Mouse (Mus musculus): ENCODE data around the gene Wfdc10. TPM values are rescaled to one million over a fixed set of nuclear protein-coding genes. Genes with fewer than 3 reads are reported as not detected.

Gene Wfdc10
- polyA plus RNA-seq, 1 experiment from 2014 or later, result not detected

DNA sequence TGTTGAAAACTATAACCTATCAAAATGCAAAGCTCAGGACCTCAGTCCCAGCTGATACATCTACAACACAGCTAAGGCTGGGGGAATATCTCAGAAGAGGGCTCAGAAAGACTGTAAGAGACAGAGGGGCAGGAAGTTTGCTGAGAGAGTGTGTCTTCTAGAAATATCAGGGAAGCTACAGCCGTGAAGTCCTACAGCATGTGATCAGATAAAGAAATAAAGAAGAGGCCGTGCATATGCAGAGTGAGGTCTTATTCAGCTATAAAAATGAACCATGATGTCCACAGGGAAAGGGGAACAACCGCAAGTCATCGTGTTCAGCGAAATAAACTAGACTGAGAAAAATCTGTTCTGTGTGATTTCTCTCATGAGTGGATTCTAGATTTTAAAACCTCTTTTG lies 14.4 kb downstream of the Wfdc10 start:
- Histone ChIP-seq H3K4me2 (replicated peaks) (no peak overlapping the region), H3K9ac (no peak overlapping the region), H3K4me1 (no peaks in the 10 kb centered on the region), H3K4me3 (no peak overlapping the region), H3K9me3 (no peaks in the 10 kb centered on the region), H3K36me3 (no peaks in the 10 kb centered on the region), H3K27ac (no peak overlapping the region), H3K27me3 (no peaks in the 10 kb centered on the region)
- 83% methylated on average over 5 of the region's 5 CpGs for WGBS
- ATAC-seq (ENCODE audit: insufficient number of reproducible peaks, insufficient read depth, low FRiP score, low TSS enrichment), result no peak

DNA sequence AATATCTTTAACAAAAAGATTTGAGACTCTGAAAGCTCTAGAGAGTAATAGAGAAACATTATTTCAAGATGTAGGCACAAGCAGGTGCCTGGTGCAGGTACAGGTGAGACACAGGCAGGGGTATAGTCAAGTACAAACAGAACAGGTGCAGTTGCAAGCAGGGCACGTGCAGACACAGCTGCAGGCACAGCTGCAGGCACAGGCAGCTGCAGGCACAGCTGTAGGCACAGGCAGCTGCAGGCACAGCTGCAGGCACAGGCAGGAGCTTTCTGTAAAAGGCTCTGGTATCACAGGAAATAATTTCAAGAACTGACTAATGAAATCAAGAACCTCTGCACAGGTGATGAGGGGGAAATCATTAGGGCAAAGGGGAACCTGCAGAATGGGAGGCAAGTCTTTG lies 15.1 kb downstream of the Wfdc10 start:
- 16% methylated on average over 1 of the region's 1 CpGs for WGBS
- Histone ChIP-seq H3K4me1 (no peaks in the 10 kb centered on the region), H3K4me2 (replicated peaks) (no peak overlapping the region), H3K27me3 (no peaks in the 10 kb centered on the region), H3K9me3 (no peaks in the 10 kb centered on the region), H3K4me3 (no peak overlapping the region), H3K27ac (no peak overlapping the region), H3K9ac (no peak overlapping the region), H3K36me3 (no peaks in the 10 kb centered on the region)
- ATAC-seq (ENCODE audit: insufficient number of reproducible peaks, insufficient read depth, low FRiP score, low TSS enrichment), result no peak

DNA sequence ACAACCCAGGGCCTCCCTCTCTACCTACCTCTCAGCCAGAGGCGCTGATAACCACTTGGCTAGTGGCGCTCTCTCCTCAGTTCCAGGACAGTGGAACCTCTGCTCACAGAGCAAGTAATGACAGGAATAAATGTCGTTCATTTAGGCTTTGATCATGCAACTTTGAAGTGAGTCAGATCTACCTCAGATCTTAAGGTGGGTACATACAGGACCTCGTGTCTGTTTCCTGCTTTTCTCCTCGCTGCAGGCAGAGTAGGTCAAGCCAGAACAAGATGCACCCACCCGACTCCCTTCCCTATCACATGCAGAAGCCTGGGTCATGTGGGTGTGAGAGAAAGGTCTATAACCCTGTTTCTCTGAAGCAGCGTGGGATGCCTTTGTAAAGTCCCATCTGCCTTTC lies 18.1 kb downstream of the Wfdc10 start, which contains the start of gene Wfdc11:
Gene Wfdc11, minus strand, starts transcription at position 101 of the 400 bp plus-strand sequence.
- Histone ChIP-seq H3K4me3 (no peak within 1 kb of the TSS), H3K36me3 (no peaks in the 10 kb centered on the region), H3K27me3 (no peaks in the 10 kb centered on the region), H3K9me3 (no peaks in the 10 kb centered on the region), H3K4me2 (replicated peaks) (no peak within 1 kb of the TSS), H3K4me1 (no peaks in the 10 kb centered on the region), H3K27ac (no peak within 1 kb of the TSS), H3K9ac (no peak within 1 kb of the TSS)
- WGBS, result 82% methylated on average over 7 of the region's 7 CpGs
- no peak for ATAC-seq (ENCODE audit: insufficient number of reproducible peaks, insufficient read depth, low FRiP score, low TSS enrichment)

GRCm38 (mm10) chr2:164676103-164676502 lies 20.3 kb downstream of the Wfdc10 start:
- H3K9me3 ChIP-seq, result no peaks in the 10 kb centered on the region
- WGBS, result 80% methylated on average over 7 of the region's 7 CpGs
- peaks cover 3% of the 10 kb centered on the region; the same call in 1 of the 2 replicates for H3K4me1 ChIP-seq
- H3K27me3 ChIP-seq, result no peaks in the 10 kb centered on the region
- H3K27ac ChIP-seq, result no peak overlapping the region
- H3K4me3 ChIP-seq, result no peak overlapping the region
- ATAC-seq (ENCODE audit: insufficient number of reproducible peaks, insufficient read depth, low FRiP score, low TSS enrichment), result no peak
- no peak overlapping the region for H3K9ac ChIP-seq
- H3K36me3 ChIP-seq, result no peaks in the 10 kb centered on the region
- H3K4me2 ChIP-seq (replicated peaks), result no peak overlapping the region

GRCm38 (mm10) chr2:164676916-164677685 lies 21.3 kb downstream of the Wfdc10 start:
- Histone ChIP-seq H3K4me2 (replicated peaks) (no peak overlapping the region), H3K9ac (no peak overlapping the region), H3K4me1 (peaks cover 3% of the 10 kb centered on the region; the same call in 1 of the 2 replicates), H3K9me3 (no peaks in the 10 kb centered on the region), H3K36me3 (no peaks in the 10 kb centered on the region), H3K27ac (no peak overlapping the region), H3K27me3 (no peaks in the 10 kb centered on the region), H3K4me3 (no peak overlapping the region)
- 86% methylated on average over 16 of the region's 16 CpGs for WGBS
- no peak for ATAC-seq (ENCODE audit: insufficient number of reproducible peaks, insufficient read depth, low FRiP score, low TSS enrichment)

DNA sequence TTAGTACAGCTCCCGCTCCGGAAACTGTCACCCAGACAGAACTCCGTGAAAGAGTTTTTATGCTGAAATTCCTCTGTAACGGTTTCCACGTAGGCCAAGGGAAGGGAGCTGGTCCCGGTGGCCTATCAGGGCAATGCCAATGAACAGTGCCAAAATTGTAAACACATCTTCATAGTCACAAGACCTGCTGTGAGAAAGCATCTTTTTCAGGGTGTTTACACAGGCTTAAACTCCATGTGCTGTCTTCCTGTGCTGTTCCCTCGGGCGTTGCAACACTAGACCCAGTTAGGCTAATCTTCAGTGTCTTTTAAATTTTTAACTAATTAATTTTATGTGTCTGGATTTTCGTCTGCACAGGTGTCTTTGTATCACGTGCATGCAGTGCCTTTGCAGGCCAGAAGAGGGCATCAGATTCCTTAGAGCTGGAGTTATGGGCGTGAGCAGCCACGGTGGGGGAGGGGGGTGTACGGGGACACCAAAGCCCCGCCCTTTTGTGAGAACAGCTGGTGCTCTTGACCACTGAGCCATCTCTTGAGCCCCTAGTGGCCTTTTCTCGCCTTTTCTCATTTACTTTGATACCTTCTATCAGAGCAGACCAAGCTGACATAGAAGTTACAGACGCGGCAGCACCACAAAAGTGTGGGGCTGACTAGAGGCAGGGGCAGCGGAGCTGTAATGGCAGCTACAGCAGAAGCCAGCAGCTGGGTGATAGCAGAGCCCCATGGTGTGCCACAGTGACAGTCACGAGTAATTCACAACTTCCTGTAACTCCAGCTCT lies 23.2 kb downstream of the Wfdc10 start:
- no peaks in the 10 kb centered on the region for H3K9me3 ChIP-seq
- peaks cover 7% of the 10 kb centered on the region; the same call in 1 of the 2 replicates for H3K4me1 ChIP-seq
- ATAC-seq (ENCODE audit: insufficient number of reproducible peaks, insufficient read depth, low FRiP score, low TSS enrichment), result 0 out of 2 replicates have a peak, but pooled peaks have one; percentile 15
- peak overlapping the region; percentile 49 for H3K4me2 ChIP-seq (replicated peaks)
- no peak overlapping the region for H3K9ac ChIP-seq
- H3K27ac ChIP-seq, result no peak overlapping the region
- H3K36me3 ChIP-seq, result no peaks in the 10 kb centered on the region
- no peaks in the 10 kb centered on the region for H3K27me3 ChIP-seq
- peak overlapping the region; percentile 26 for H3K4me3 ChIP-seq
- 23% methylated on average over 19 of the region's 19 CpGs for WGBS

DNA sequence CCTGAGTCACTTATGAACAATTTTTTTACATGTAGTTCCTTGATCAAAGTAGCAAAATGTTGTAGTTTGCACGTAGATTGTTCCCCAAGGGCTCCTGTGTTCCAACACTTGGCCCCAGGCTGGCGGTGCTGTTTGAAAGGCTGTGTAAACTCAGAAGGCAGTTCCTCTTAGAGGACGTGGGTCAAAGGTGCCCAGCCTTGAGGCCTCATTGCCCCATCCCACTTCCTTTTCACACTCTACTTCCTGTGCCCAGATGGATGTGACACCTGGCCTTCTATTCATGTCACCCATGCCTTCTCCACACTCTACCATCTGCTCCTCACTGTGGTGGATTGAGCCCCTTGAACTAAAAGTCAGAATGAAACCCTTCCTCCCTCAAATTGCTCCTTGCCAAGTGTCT lies 24.1 kb downstream of the Wfdc10 start:
- WGBS, result 19% methylated on average over 3 of the region's 3 CpGs
- no peak overlapping the region for H3K9ac ChIP-seq
- H3K27ac ChIP-seq, result no peak overlapping the region
- H3K27me3 ChIP-seq, result no peaks in the 10 kb centered on the region
- H3K9me3 ChIP-seq, result no peaks in the 10 kb centered on the region
- no peaks in the 10 kb centered on the region for H3K36me3 ChIP-seq
- no peak for ATAC-seq (ENCODE audit: insufficient number of reproducible peaks, insufficient read depth, low FRiP score, low TSS enrichment)
- peaks cover 7% of the 10 kb centered on the region; the same call in 1 of the 2 replicates for H3K4me1 ChIP-seq
- H3K4me2 ChIP-seq (replicated peaks), result no peak overlapping the region
- no peak overlapping the region for H3K4me3 ChIP-seq

GRCm38 (mm10) chr2:164684807-164685206 lies 29.0 kb downstream of the Wfdc10 start, which contains the start of gene Wfdc13:
Gene Wfdc13 (plus strand): TSS chr2:164685107.
- Histone ChIP-seq H3K9me3 (no peaks in the 10 kb centered on the region), H3K36me3 (no peaks in the 10 kb centered on the region), H3K4me3 (no peak within 1 kb of the TSS), H3K27me3 (no peaks in the 10 kb centered on the region), H3K9ac (no peak within 1 kb of the TSS), H3K27ac (no peak within 1 kb of the TSS), H3K4me2 (replicated peaks) (no peak within 1 kb of the TSS), H3K4me1 (0 out of 2 replicates have a peak, but pooled peaks cover 3% of the 10 kb centered on the region)
- 75% methylated on average over 3 of the region's 3 CpGs for WGBS
- ATAC-seq (ENCODE audit: insufficient number of reproducible peaks, insufficient read depth, low FRiP score, low TSS enrichment), result no peak

DNA sequence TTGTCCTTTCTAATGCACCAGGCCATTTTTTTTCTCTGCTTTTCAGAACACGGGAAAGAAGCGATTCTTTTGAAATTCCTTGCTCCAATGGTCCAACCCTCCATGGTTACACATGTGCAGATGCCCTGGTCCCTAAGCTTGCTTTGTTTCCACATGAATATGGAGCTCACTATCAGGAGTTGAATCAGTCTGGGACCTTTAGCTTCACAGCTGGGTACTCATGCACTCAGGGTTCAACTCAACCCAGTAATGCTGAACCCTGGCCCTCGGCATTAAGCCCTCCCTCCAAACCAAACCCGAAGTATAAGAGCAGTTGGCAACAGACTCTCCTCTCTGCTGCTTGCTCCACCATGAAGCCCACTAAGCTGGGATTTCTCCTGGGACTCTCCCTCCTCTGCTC lies 42.4 kb downstream of the Wfdc10 start, which contains the start of gene Spint4:
Gene Spint4, plus strand, starts transcription at position 301 of the 400 bp plus-strand sequence.
- no peak within 1 kb of the TSS for H3K4me3 ChIP-seq
- H3K4me1 ChIP-seq, result no peaks in the 10 kb centered on the region
- H3K4me2 ChIP-seq (replicated peaks), result no peak within 1 kb of the TSS
- H3K27me3 ChIP-seq, result no peaks in the 10 kb centered on the region
- WGBS, result 74% methylated on average over 4 of the region's 4 CpGs
- no peak within 1 kb of the TSS for H3K27ac ChIP-seq
- H3K9me3 ChIP-seq, result no peaks in the 10 kb centered on the region
- no peak for ATAC-seq (ENCODE audit: insufficient number of reproducible peaks, insufficient read depth, low FRiP score, low TSS enrichment)
- no peaks in the 10 kb centered on the region for H3K36me3 ChIP-seq
- H3K9ac ChIP-seq, result no peak within 1 kb of the TSS

GRCm38 (mm10) chr2:164700959-164701358 lies 45.1 kb downstream of the Wfdc10 start:
- Histone ChIP-seq H3K4me1 (no peaks in the 10 kb centered on the region), H3K9me3 (no peaks in the 10 kb centered on the region), H3K9ac (no peak overlapping the region), H3K27me3 (no peaks in the 10 kb centered on the region), H3K27ac (no peak overlapping the region), H3K36me3 (no peaks in the 10 kb centered on the region), H3K4me2 (replicated peaks) (no peak overlapping the region), H3K4me3 (no peak overlapping the region)
- WGBS, result 79% methylated on average over 5 of the region's 5 CpGs
- ATAC-seq (ENCODE audit: insufficient number of reproducible peaks, insufficient read depth, low FRiP score, low TSS enrichment), result no peak

DNA sequence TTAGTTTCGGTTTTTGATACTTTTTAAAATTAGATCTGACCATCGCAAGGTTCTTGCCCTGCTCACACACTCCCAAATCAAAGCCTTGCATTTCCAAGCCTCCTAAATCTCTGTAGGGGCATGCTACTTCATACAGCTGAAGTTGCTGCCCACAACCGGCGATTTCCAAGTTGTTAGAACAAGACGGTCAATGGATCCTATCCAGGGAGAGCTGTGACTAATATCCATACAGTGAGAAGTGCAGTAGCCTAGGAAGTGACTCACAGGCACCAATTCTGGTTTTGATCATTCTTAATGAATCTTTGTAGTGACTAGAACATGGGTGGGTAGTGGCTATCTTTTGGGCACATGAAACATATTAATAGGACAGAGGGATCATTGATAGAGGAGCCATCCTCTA lies 45.9 kb downstream of the Wfdc10 start:
- WGBS, result 94% methylated on average over 5 of the region's 5 CpGs
- no peak overlapping the region for H3K27ac ChIP-seq
- H3K4me1 ChIP-seq, result no peaks in the 10 kb centered on the region
- no peaks in the 10 kb centered on the region for H3K27me3 ChIP-seq
- H3K9ac ChIP-seq, result no peak overlapping the region
- H3K4me3 ChIP-seq, result no peak overlapping the region
- no peak for ATAC-seq (ENCODE audit: insufficient number of reproducible peaks, insufficient read depth, low FRiP score, low TSS enrichment)
- H3K36me3 ChIP-seq, result no peaks in the 10 kb centered on the region
- no peaks in the 10 kb centered on the region for H3K9me3 ChIP-seq
- no peak overlapping the region for H3K4me2 ChIP-seq (replicated peaks)

DNA sequence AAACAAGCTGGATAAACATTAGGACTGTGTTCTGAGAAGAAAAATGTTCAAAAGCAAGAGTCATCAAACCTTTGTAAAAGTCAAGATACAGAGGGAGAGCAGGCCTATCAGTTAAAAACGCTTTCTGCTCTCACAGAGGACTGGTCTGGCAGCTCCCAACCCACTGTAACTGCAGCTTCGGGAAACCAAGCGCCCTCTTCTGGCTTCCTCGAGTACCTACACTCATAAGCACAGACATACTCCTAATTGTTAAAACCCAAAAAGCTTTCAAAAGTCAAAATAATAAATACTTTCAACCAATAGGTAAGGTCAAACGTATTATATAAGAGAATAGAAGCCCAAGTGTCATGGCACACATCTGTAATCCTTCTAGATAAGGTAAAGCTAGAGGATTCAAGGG lies 48.4 kb downstream of the Wfdc10 start:
- no peaks in the 10 kb centered on the region for H3K27me3 ChIP-seq
- ATAC-seq (ENCODE audit: insufficient number of reproducible peaks, insufficient read depth, low FRiP score, low TSS enrichment), result no peak
- H3K36me3 ChIP-seq, result no peaks in the 10 kb centered on the region
- H3K9ac ChIP-seq, result no peak overlapping the region
- no peaks in the 10 kb centered on the region for H3K9me3 ChIP-seq
- 79% methylated on average over 5 of the region's 5 CpGs for WGBS
- H3K4me2 ChIP-seq (replicated peaks), result no peak overlapping the region
- no peak overlapping the region for H3K4me3 ChIP-seq
- H3K4me1 ChIP-seq, result no peaks in the 10 kb centered on the region
- H3K27ac ChIP-seq, result no peak overlapping the region

Measured in embryonic facial prominence, embryonic 12.5 days (tissue).